Mouse (Mus musculus) gastrocnemius, postnatal 25 days (tissue): ENCODE results near the gene Sufu. TPM values are rescaled to one million over a fixed set of nuclear protein-coding genes. Genes with fewer than 3 reads are reported as not detected.
A peak's percentile ranks its signal among the peaks of the same experiment; 100 is the strongest.

Experiments
- DNase-seq: peaks from one replicate; pipeline ENCODE4 v3.0.0; 2022
- total RNA-seq, 2 experiments: library from RNA; stranded (reverse); gene quantifications; 1 replicate in 1 of 2; 2 replicates in 1 of 2; pipeline ENCODE4 v1.2.3; 2021

Sufu gene
- total RNA-seq, 2 experiments from 2014 or later: 6.0 to 6.1 TPM

DNA sequence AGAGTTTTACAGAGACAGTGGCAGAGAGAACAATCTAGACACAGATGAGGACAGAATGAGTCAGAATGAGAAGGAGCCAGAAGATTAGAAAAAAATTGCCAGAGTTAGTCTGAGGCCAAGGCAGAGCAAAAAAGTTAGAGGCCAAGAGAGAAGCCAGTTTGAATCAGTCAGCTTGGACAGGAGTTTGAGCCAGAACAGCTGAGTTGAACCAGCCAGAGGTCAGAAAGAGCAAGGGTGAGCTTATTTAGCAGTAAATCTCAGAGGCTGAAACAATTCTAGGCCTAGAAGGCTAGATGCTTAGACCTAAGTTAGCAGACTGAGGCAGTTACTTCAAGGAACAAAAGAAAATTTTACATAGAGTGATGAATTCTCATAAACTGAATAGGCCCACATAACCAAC is 32.6 kb downstream of the Sufu start:
- no peak for DNase-seq

DNA sequence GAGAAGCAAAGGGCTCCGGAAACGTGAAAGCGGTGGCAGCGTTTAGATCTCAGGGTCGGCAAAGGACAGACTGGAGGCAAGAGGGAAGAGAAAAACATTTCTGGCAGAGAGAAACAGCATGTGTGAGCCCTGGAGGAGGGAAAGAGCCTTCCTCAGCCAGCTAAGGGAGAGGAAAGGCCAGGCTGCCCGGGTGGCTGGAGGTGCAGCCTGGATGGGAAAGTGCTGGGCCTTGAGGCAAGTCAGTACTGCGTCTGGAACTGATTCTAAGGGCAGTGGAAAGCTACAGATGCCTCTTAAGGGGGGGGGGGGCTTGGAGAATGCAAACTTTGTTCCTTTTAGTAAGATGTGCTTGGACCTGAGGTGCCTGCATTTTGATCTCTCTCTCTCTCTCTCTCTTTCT is 37.0 kb downstream of the Sufu start:
- DNase-seq: no peak

DNA sequence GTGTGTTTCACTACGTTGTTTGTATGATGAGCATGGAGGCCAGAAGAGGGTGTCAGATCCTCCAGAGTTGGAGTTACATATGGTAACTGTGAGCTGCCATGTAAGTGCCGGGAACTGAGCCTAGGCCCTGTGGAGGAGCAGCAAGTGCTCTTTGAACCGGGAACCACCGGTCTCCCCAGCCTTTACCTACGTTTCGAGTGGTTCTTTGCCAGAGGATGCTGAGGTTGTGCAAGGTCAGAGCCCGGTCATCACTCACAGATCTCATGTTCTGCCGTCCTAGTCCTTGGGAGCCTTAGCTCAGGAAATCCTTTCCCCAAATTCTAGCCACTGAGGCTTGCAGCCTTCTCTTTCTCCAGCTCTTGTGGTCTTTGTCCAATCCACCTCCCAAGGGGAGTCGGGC is 37.5 kb downstream of the Sufu start:
- no peak for DNase-seq

DNA sequence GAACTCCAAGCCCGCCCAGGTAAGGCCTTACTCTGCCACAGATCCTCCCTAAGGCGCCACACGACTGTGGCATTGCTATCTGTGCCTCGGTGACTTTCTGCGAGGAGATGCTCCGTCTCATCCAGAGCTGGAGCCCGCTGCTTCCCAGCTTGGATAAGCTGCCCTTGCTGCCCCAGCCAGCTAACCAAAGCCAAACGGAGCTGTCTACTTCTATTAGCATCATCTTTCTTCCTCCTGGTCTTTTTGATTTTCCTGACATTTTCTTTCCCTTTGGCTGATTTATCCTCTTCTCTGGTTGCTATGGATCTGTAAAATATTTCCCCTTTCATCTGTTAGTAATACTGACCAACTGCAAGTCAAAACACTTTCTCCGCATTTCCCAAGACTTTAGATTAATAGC is 37.9 kb downstream of the Sufu start:
- no peak for DNase-seq

DNA sequence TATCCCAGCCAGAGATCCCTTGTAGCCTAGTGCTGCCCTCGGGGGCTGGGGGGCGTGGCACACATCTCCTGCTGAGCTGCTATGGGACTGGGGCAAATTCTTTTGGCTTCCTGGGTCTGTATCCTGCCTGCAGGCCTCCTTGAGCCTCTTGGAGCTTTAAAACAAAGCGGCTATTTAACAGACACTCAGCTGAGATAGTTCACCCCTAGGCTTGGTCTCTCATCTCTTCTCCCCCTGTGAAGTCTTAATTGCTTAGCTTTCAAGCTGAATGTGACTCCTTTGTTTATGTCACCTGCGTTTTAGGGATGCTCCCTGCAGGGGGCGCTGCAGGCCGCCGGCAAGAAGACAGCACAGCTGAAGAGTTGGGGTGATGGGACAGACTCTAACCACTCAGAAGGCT is 38.8 kb downstream of the Sufu start:
- no peak for DNase-seq

DNA sequence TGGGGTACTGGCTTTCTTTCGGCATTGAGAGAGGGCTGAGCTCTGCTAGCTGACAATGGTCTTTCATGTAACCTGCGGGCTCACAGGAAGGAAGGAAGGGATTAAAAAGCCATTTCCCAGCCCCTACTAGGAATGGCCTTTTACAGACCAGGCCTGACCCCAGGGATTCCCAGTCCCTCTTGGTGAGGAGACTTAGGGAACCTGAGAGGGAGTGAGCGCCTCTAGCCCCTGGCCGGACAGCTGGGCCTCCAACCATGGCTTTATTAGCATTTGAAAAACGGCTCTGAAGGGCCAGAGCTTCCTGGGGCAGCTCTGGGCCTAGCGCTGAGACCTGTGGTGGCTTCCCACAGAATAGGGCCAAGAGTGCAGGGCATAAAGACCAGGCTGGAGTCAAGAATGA is 46.8 kb downstream of the Sufu start:
- DNase-seq: no peak

DNA sequence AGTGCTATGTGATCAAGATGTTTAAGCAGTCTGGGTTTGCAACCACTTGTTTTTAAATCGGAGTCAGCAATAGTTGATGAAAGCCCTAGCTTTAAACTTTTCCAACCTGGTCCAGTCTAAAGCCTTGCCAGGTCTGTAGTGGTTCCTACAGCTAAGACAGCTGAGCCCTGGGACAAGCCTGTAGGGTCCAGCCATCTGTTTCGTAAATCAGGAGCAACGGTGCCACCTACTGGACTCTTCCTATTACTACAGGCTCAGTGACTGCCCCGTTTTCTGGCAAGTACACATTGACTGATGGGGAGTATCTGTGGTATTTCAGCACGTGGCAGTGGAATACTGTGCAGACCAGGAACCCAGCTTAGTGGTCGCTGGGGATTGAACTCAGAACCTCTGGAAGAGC is 47.5 kb downstream of the Sufu start:
- DNase-seq: peak; percentile 71

DNA sequence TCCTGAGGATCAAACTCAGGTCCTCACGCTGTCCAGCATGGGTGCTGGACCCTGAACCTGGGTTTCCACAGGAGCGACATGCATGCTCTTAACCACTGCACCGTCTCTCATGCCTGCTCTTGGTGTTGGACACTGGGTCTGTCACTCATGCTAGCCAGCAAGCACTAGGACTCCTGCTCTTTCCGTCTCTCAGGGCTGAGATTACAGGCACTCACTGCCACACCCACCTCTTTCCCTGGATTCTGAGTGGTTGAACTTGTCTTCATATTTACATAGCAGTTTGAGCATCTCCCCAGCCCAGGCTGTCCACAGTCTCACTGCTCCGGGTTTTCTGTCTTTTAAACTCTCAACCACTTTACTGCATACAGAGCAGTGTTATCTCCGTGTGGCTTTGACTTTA is 48.9 kb downstream of the Sufu start:
- no peak for DNase-seq

DNA sequence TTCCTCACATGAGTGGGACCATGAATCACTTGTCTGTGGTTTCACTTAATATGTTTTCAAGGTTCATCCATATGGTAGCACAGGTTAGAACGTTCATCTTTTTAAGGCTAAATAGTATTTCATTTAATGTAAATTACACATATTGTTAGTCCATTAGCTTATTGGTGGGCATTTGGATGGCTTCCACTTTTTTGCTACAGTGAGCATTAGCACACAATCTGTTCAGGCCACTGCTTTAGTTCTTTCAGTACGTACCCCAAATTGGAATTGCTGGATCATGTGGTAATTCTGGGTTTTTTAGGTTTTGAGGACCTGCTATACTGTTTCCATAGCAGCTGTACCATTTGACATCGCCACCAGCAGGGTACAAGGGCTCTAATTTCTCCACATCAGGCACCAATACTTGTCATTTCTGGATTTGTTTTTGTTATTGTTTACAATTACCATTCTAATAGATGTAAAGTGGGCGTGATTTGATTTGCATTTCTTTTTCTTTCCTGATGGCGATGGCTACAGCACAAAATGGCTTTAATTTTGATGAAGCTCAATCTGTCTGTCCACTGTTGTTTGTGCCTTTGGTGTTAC is 49.8 kb downstream of the Sufu start:
- no peak for DNase-seq

DNA sequence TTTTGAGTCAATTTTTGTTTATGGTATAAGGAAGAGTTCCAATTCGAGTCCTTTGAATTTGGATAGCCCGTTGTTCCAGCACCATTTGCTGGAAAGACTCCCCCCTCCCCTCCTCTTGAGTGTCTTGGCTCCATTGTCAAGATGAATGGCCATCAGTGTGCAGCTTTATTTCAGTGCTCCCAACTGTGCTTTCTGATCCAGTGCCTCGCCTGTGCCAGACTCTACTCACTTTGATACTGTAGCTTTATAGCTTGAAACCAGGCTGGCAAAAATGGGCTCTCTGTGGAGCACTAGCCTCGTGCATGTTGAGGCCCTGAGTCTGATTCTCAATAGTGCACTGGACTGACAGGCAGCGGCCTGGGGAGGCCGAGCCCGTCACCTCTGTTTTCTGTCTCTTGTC is 50.4 kb downstream of the Sufu start:
- DNase-seq: no peak

DNA sequence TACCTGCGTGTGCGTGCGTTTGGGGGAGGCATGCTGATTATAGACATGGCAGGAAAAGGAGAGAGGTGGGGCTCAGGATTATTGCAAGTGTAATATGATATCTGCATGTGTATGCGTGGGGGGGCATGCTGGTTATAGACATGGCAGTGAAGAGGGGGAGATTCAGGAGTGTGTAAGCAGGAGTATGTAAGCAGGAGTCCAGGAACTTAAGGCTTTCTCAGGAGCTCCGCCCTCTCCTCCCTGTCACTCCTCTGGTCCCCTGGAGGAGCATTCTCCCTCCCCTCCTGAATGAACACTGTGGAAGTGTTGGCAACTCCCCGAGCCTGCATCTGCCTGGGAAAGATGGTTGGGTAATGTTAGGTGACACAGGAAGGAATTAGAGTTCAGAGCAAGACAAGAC is 51.2 kb downstream of the Sufu start:
- no peak for DNase-seq

DNA sequence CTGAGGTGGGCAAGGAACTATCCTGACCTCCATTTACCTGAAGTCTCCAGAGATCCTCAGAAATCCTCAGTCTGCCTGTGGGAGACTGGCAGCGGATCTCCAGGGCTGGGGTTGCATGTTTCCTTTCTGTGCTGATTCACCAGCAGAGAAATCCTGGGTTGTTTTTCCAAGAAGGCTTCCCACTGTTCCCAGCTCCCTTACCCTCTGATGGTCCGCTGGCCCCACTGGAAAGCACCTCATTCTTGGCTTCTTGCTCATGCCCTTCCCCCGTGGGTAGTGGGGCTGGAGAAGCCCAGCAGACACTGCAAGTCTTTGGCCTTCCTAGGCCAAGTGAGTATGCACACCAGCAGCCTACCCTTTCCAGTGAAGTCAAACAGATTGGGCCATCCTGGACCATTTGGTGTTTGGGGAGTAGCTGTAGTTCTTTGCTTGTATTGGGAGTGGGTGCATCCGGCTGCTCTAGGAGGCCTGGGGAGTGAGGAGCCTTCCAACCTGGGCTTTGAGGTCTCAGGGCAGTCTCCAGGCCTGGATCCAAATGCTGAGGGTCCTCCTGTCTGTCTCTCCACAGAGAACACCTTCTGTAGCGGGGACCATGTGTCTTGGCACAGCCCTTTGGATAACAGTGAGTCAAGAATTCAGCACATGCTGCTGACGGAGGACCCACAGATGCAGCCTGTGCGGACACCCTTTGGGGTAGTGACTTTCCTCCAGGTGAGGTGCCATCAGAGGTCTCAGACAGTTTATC is 52.7 kb downstream of the Sufu start:
- DNase-seq: no peak

DNA sequence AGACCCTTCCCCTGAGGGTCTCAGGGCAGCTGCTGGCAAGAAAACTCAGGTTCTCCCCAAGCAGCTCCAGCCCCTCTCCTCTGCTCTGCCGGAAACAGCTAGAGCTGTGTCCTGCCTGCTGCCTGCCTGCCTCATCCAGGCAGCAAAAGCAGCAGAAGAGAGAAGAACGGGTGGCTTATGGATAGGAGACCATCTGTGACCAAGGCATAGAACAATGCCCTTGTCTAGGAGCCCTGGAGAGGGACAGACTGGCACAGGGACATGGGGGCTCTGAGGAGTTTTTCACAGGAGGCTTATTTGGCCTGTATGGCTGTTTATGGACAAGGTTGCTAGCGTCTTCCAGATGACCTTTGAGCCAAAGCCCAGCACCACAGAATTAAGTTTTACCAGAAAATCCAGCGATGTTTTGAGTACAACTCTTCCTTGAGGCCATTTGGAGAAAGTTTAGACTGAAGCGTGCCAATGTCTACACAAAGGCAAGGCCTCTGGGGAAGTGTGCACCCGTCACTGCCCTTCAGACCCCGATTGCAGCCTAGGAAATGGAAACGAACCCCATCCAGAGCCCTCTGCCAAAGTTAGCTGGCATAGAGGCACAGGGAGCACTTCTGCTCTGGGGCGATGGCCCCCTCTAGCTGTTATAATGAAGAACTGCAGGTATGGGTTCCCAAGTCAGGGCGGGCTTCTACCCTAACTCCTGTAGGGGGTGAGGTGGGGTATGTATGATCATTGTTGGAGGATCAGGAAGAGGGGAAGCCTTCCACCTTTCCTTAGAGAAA is 55.5 kb downstream of the Sufu start:
- DNase-seq: no peak

DNA sequence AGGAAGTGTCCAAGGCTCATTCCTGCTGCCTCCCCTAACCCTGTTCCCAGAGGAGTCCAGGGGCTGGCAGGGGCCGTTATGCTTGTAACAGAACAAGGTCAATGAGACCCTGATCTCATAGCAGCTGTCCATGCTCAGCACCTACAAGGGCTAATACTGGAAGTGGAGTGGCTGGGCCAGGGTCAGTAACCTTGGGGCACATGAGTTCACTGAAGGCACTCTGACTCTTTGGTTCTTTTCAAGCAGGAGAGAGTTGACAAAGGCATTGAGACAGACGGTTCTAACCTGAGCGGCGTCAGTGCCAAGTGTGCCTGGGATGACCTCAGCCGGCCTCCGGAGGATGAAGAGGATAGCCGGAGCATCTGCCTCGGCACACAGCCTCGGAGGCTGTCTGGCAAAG is 56.2 kb downstream of the Sufu start:
- no peak for DNase-seq

DNA sequence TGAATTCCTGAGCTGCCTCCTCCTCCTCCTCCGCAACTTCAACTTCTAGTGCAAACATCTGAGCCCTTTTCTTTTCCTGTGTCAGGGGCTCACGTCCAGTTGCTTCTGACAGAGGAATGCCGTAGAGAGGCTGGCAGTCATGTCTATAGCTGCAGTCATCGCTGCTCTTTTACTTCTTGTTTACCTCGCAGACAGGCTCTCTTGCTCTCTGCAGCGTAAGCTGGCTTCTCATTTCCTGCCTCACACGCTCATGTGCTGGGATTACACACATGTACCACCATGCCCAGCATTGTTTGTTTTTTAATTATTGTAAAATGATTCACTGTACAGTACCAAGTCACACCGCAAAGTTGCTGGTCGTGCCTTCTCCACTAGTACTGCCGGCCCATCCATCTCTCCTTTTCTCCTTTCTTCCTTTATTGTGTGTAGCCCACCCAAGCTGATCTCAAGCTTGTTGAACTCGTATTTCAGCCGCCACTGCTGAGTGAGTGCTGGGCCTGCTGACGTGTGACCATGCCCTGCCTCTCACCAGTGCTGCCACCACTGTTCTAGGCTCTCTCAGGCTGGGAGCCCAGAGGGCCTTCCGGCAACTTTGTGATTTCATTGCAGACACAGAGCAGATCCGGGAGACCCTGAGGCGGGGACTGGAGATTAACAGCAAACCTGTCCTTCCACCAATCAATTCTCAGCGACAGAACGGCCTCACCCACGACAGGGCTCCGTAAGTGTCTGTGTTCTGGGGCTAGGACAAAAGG is 57.6 kb downstream of the Sufu start:
- no peak for DNase-seq

DNA sequence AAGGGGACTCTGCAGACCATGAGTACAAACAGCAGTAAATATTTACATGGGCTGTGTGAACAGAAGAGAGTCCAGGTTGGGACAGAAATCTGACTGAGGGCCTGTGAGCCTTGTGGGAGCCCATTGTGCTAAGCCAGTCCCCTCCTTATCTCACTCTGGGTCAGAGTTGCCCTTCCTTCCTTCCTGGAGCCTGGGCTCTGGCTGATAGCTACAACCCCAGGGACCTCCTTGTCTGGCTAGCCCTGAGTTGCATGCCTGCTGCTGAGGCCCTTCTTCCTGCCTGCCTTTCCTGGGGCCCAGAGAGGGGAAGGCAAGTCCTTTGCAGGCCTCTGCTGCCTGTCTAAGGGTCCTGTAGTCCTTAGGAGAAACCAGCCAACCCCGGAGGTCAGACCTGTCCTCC is 58.3 kb downstream of the Sufu start:
- no peak for DNase-seq

DNA sequence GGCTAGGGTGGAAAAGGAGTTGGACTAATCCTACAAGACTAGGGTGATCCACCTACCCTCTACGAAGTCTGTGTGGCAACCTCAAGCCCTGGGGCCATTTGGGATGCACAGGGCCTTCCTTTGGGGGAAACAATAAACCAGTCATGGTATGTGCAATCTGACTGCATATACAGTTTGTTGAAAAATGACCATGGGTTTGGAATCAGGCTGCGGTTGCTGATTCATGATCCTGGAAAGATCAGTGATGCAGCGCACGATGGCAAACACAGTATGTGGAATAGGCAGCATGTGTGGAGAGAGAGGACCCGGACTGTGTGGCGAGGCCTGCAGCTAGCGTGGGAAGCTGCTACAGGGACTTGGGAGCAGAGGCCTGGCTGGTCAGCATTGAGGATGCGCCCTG is 58.9 kb downstream of the Sufu start:
- DNase-seq: no peak

DNA sequence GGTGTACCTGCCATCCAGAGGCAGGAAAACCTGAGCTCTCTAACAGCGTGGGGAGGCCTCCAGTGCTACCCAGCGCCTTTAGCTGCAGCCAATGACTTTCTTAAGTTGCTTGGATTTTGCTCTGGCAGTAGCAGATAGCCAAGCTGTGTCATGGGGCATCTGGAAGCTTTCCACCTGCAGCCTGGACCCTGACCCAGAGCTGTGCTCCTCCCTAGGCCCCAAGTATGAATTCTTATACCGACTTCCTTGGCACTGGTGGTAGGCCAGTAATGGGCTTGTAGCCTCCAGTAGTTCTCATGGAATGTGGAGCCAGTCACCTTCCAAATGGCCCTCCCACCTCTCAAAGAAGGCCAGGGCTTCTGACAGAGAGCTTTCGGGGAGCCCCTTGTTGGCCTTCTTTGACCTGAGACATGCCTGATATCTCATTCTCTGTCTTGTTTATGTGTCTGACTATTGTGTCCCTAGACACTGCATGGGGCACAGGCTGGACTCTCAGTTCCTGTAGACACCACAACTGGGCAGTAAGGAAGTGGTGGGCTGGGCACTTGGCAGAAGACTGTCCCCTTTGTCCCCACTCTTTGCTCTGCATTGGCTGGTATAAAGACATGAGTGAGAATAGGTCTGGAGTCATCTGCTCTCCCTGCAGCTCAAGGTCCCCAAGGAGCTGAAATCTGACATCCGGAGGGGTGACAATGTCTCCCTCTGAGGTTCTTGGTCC is 59.5 kb downstream of the Sufu start:
- no peak for DNase-seq

DNA sequence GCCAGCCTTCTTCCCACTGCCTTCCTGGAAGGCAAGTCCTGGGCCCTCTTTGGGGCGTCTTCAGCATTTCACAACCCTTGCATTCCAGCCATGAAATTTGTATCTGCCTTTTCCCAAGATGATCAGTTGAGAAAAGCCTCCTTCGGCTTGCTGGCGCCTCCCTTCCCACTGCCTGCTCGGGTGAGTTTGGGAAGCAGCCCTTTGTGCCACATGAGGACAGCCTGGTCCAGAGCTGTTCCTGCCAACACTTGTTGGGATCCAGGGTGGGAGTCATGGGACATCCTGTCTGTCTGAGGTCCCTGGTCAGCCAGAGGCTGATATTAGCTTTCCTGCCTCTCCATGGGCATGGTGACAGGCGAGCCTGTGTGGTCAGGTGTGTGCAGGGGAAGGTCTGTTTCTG is 61.1 kb downstream of the Sufu start:
- no peak for DNase-seq

DNA sequence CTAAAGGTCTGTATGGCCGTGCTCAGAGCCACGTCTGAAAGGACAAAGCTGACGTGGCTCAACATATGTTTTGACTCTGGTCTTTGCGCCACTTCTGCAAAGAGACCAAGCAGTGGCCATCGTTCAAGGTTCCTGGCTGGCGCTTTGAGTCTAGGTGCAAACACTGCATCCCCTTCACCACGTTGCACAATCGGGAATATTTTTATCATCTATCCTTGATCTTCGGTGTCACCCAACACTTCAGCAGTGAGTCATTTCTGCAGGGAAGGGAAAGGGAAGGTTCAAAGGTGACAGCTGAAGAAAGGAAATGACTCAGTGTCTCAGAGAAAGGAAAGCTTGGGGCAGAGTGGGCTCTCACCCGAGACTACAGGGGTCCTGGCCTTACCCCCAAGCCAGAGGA is 62.6 kb downstream of the Sufu start:
- DNase-seq: no peak

DNA sequence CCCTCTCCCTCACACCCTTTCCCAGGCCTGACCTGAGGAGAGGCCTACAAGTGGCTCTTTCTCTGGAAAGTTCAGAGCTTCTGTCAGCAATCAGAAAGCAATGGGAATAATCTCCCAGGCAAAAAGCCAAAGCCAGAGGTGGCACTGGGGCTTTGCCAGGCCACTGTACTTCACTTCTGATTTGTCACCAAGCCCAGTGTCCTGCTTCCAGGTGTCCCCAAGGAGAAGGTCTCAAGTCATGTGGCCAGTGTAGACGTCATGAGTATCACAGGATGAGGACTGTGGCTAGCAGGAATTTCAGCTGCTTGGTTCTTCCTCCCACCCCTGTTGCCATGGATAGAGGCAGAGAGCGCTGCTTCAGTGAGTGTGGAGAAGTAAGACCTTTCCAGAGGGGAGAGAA is 63.2 kb downstream of the Sufu start:
- DNase-seq: no peak

DNA sequence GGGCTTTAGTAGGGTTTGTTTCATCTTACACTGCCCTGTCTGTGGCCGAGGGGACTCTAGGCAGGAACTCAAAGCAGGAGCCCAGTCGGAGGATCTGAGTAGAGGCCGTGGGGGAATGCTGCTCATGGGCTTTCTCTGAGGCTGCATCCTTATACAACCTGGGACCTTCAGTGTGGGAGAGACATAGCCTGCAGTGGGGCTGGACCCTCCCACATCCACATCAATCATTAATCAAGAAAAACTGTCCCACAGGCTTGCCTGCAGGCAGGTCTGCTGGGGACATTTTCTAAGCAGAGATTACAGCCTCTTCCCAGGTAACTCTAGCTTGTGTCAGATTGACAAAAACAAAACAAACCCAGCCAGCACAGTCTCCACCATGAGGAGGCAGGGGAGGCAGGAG is 65.9 kb downstream of the Sufu start:
- no peak for DNase-seq
